Mouse (Mus musculus): ENCODE measurements around the gene Gm9821. TPM values are rescaled to one million over a fixed set of nuclear protein-coding genes. Genes with fewer than 3 reads are reported as not detected.

The Gm9821 gene
- polyA plus RNA-seq (2016; fragmentation: Nextera tagmentation; extraction: Ambion mirVana): 0.28 and 0.59 TPM in 2 replicates

DNA sequence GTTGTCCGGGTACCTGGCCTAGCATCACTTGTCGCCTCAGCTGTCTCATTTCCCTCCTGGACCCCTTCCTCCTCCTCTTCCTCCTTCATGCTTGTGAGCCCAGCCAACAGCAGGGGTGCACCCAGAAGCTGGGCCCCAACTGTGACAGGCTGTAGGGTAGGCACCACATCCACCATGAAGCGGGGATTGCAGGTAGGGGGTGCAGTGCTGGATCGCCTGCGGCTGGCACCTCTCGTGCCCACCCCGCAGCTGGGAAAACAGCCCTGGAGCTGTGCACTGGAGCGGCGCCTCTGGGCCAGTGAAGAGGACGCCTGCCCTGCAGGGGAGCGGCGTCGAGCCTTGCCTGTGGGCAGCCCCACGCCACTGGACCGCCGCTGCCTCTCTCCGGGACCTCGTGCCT, at the start of gene Gm9821:
Gene Gm9821 (plus strand): TSS at position 221 of the 400 bp plus-strand sequence.
- peaks cover 23% of the 10 kb centered on the region for H3K36me3 ChIP-seq
- ATAC-seq (ENCODE audit: insufficient number of reproducible peaks, insufficient read depth, low FRiP score, low TSS enrichment, low read depth): no peak
- peaks cover 52% of the 10 kb centered on the region for H3K4me1 ChIP-seq (replicated peaks)
- WGBS: 91% methylated on average over 18 of the region's 18 CpGs
- H3K27ac ChIP-seq: peak within 1 kb of the TSS; percentile 23; the same call in 1 of the 2 replicates
- no peak within 1 kb of the TSS for H3K4me2 ChIP-seq
- H3K27me3 ChIP-seq: no peaks in the 10 kb centered on the region
- 0 out of 2 replicates have a peak within 1 kb of the TSS, but pooled peaks have one; percentile 37 for H3K9ac ChIP-seq (replicated peaks)
- no peaks in the 10 kb centered on the region for H3K9me3 ChIP-seq
- H3K4me3 ChIP-seq (replicated peaks): no peak within 1 kb of the TSS

DNA sequence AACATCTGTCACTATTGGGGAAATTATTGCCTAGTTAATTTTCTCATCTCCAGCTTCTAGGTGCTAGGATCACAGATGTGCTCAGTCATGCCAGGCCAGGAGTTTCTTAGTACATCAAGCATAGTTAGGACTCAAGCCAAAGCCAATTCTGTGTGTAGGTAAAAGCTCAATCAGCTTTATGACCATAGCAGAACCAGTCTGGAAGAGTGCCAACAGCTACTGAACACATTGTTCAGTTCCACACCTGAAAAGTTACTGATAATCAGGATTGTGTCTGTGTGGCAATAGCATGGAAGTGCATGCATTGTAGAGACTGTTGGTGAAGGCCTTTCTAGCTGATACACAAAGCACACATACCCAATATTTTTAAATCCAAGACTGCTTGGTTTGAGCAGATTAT, 47.5 kb upstream of the Gm9821 start:
- Histone ChIP-seq H3K27me3 (no peaks in the 10 kb centered on the region), H3K4me3 (replicated peaks) (no peak overlapping the region), H3K4me1 (replicated peaks) (no peaks in the 10 kb centered on the region), H3K4me2 (no peak overlapping the region), H3K36me3 (peaks cover 35% of the 10 kb centered on the region; the same call in 1 of the 2 replicates), H3K27ac (no peak overlapping the region), H3K9ac (replicated peaks) (no peak overlapping the region), H3K9me3 (no peaks in the 10 kb centered on the region)
- no peak for ATAC-seq (ENCODE audit: insufficient number of reproducible peaks, insufficient read depth, low FRiP score, low TSS enrichment, low read depth)

DNA sequence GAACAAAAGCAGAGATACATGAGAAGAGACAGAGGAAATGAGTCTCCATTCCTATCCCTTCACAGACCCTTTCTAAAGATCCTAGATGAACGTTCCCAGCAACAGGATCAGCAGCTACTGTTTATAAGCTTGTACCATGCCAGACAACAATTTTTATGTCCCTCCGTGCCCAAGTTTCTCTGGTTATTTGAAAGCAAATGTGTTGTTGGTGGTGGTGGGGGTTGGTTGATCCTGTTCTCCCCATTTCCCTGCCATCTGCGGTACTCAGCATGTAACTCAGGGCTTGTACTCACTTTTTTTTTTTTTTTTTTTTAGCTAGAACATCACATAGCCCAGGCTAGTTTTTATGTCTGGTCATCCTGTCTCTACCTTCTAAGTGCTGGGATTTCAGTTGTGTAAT, 46.4 kb upstream of the Gm9821 start:
- no peak overlapping the region for H3K9ac ChIP-seq (replicated peaks)
- H3K4me1 ChIP-seq (replicated peaks): no peaks in the 10 kb centered on the region
- ATAC-seq (ENCODE audit: insufficient number of reproducible peaks, insufficient read depth, low FRiP score, low TSS enrichment, low read depth): no peak
- H3K4me2 ChIP-seq: no peak overlapping the region
- WGBS: 97% methylated on average over 3 of the region's 3 CpGs
- no peak overlapping the region for H3K27ac ChIP-seq
- peaks cover 37% of the 10 kb centered on the region; the same call in 1 of the 2 replicates for H3K36me3 ChIP-seq
- no peaks in the 10 kb centered on the region for H3K27me3 ChIP-seq
- no peaks in the 10 kb centered on the region for H3K9me3 ChIP-seq
- H3K4me3 ChIP-seq (replicated peaks): no peak overlapping the region

DNA sequence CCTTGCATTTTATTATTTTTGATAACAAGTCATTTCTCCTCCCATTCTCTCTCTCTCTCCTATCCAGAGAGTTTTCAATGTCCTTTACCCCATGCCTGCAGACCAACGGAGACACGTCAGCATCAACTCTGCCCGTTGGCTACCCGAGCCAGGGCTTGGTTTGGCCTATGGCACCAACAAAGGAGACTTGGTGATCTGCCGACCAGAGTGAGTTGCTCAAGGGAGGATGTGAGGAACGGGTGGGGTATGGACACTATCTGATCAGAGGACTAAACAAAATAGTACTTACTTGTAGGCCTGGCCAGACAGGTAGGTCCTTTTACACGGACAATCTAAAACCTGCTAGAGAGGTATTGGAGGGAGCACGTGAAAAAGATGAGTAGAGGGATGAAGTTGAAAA, 45.1 kb upstream of the Gm9821 start:
- Histone ChIP-seq H3K36me3 (peaks cover 40% of the 10 kb centered on the region), H3K9me3 (no peaks in the 10 kb centered on the region), H3K27me3 (no peaks in the 10 kb centered on the region), H3K27ac (no peak overlapping the region), H3K4me3 (replicated peaks) (no peak overlapping the region), H3K4me2 (no peak overlapping the region), H3K9ac (replicated peaks) (no peak overlapping the region), H3K4me1 (replicated peaks) (no peaks in the 10 kb centered on the region)
- no peak for ATAC-seq (ENCODE audit: insufficient number of reproducible peaks, insufficient read depth, low FRiP score, low TSS enrichment, low read depth)
- WGBS: 92% methylated on average over 8 of the region's 8 CpGs

DNA sequence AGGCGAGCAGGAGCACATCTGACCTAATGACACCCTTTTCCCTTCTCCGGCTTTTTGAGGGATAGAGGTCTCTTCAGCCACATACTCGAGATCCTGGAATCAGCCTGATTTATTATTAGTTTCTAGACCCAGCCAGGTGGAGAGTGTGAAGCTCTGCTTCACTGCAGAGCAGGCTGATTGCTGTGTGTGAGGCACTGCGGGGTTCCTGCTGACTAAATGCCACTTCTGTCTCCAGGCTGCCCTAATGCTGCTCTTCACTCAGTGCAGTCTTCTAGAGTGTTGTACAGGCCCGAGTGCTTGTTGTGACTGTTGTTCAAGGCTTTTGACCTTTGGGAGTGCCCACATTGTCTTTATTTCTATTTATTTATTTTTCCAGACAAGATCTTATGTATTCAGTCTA, 43.2 kb upstream of the Gm9821 start:
- ATAC-seq (ENCODE audit: insufficient number of reproducible peaks, insufficient read depth, low FRiP score, low TSS enrichment, low read depth): no peak
- Histone ChIP-seq H3K36me3 (peaks cover 51% of the 10 kb centered on the region), H3K27me3 (no peaks in the 10 kb centered on the region), H3K4me2 (no peak overlapping the region), H3K27ac (no peak overlapping the region), H3K9me3 (no peaks in the 10 kb centered on the region), H3K4me1 (replicated peaks) (no peaks in the 10 kb centered on the region), H3K9ac (replicated peaks) (no peak overlapping the region), H3K4me3 (replicated peaks) (no peak overlapping the region)
- WGBS: 74% methylated on average over 5 of the region's 5 CpGs

DNA sequence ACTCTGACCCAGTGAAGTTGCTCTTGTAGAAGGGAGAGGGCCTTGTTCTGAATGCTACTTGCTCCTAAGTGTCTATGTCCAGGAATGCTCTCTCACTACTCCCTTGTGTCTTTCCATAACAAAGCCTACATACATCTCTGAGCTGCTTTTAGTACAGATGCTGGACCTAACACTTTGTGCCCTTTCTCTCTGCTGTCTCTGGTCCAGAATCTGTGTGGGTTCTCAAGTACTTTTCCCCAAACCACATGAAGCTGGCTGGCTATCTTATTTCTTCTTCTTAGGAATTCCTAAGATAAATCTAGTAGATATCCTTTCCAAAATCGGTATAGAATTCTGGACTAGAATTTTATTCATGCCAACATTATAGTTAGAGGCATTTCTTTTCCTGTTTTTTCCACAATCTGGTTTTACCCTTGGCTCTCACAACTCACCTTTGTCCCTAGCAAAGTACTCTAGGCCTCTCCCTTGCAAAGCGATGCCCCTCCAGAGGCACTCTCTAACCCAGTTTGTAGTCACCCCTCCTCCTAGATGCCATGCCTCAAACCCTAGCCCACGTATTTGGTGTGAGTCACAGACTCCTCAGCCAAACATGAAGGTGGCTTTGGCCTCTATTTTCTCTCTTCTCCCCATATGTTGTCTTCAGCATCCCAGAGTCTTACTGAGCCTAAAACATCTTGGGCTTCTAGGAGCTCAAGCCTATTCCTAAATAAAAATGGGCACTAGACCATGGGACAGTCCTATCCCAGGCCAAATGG, 42.2 kb upstream of the Gm9821 start:
- Histone ChIP-seq H3K36me3 (peaks cover 54% of the 10 kb centered on the region), H3K4me1 (replicated peaks) (no peaks in the 10 kb centered on the region)
- WGBS: 87% methylated on average over 3 of the region's 3 CpGs

DNA sequence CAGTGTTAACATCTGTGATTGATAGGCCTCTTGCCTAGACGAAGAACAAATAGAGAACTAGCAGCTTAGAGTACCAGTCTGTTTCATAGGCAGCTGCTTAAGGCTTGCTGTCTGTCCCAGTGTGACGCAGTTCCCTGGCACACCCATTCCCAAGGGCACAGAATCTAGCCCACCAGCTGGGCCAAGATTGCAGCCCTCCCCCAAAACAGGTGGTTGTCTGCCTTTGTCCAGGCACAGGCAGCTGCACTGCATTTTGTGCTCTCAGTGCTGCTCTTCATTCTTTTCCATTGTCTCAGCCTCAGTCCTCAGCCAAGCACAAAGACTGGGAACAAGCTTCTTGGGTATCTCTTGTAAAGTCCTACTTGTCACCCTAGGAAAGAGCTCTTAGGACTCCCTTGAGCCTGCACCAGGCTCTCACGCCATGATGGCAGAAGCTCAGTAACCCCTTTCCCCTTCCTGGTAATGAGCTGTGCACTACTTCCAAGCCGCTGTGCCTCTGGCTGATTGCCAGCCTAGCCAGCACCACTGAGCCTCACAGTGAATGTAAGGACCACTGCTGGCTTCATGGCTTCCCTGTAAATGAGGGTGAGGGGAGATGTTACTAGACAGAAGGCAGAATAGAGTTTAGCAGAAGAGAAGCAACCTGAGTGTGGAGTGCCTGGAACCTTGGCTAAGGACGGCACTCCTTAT, 40.7 kb upstream of the Gm9821 start:
- ATAC-seq (ENCODE audit: insufficient number of reproducible peaks, insufficient read depth, low FRiP score, low TSS enrichment, low read depth): no peak
- H3K4me2 ChIP-seq: no peak overlapping the region
- peaks cover 64% of the 10 kb centered on the region for H3K36me3 ChIP-seq

More for the DNA sequence above, 42.2 kb upstream of the Gm9821 start:
- ATAC-seq (ENCODE audit: insufficient number of reproducible peaks, insufficient read depth, low FRiP score, low TSS enrichment, low read depth): no peak
- no peaks in the 10 kb centered on the region for H3K9me3 ChIP-seq
- no peak overlapping the region for H3K27ac ChIP-seq
- H3K4me2 ChIP-seq: no peak overlapping the region
- no peaks in the 10 kb centered on the region for H3K27me3 ChIP-seq
- H3K9ac ChIP-seq (replicated peaks): no peak overlapping the region
- no peak overlapping the region for H3K4me3 ChIP-seq (replicated peaks)

DNA sequence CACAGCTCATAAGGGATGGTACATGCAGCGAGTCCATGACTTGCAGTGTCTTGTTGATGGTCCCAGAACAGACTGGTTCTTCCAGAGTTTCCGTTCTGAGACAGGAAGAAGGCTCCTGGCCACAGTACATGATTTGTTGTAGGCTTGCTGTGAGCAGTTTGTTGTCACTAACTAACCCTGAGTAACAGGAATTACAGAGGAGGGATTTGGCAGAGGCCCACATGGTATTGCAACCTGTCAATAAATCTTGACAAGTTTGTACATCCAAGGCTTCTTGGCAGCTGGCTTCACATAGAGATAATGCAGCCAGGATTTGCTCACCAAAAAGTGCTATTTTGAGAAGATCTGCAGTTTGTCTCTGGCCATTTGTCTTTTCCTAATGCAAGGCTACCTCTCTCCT, 39.4 kb upstream of the Gm9821 start:
- peaks cover 69% of the 10 kb centered on the region for H3K36me3 ChIP-seq
- H3K9ac ChIP-seq (replicated peaks): no peak overlapping the region
- no peaks in the 10 kb centered on the region for H3K27me3 ChIP-seq
- no peaks in the 10 kb centered on the region for H3K4me1 ChIP-seq (replicated peaks)
- no peak overlapping the region for H3K4me2 ChIP-seq
- H3K27ac ChIP-seq: no peak overlapping the region
- H3K4me3 ChIP-seq (replicated peaks): no peak overlapping the region
- no peak for ATAC-seq (ENCODE audit: insufficient number of reproducible peaks, insufficient read depth, low FRiP score, low TSS enrichment, low read depth)
- no peaks in the 10 kb centered on the region for H3K9me3 ChIP-seq
- WGBS: 95% methylated on average over 2 of the region's 2 CpGs

More for the DNA sequence above, 40.7 kb upstream of the Gm9821 start:
- Histone ChIP-seq H3K4me3 (replicated peaks) (no peak overlapping the region), H3K27ac (no peak overlapping the region), H3K27me3 (no peaks in the 10 kb centered on the region), H3K4me1 (replicated peaks) (no peaks in the 10 kb centered on the region), H3K9ac (replicated peaks) (no peak overlapping the region), H3K9me3 (no peaks in the 10 kb centered on the region)
- 78% methylated on average over 5 of the region's 5 CpGs for WGBS

DNA sequence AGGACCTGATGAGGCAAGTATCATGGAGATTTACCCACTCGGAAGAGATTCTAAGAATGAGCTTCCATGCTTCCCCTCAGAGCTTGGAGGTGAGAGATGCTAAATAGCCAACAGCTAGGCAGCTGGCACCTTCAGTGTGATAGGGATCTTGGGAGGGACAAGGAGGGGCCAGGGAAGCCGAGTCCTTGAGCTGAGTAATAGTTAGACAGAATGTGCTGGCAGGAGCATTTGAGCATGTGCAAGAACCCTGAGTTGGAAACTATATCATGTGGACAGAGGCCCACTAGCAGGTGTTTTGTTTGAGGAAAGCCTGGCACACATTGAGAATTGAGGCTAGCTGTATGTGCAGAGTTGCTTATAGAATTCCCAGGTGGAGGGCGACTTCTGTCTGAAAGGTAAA, 32.9 kb upstream of the Gm9821 start:
- Histone ChIP-seq H3K4me3 (replicated peaks) (no peak overlapping the region), H3K4me2 (no peak overlapping the region), H3K27me3 (no peaks in the 10 kb centered on the region), H3K9me3 (no peaks in the 10 kb centered on the region), H3K36me3 (peaks cover 96% of the 10 kb centered on the region), H3K9ac (replicated peaks) (no peak overlapping the region), H3K27ac (no peak overlapping the region), H3K4me1 (replicated peaks) (no peaks in the 10 kb centered on the region)
- WGBS: 69% methylated on average over 3 of the region's 3 CpGs
- no peak for ATAC-seq (ENCODE audit: insufficient number of reproducible peaks, insufficient read depth, low FRiP score, low TSS enrichment, low read depth)

DNA sequence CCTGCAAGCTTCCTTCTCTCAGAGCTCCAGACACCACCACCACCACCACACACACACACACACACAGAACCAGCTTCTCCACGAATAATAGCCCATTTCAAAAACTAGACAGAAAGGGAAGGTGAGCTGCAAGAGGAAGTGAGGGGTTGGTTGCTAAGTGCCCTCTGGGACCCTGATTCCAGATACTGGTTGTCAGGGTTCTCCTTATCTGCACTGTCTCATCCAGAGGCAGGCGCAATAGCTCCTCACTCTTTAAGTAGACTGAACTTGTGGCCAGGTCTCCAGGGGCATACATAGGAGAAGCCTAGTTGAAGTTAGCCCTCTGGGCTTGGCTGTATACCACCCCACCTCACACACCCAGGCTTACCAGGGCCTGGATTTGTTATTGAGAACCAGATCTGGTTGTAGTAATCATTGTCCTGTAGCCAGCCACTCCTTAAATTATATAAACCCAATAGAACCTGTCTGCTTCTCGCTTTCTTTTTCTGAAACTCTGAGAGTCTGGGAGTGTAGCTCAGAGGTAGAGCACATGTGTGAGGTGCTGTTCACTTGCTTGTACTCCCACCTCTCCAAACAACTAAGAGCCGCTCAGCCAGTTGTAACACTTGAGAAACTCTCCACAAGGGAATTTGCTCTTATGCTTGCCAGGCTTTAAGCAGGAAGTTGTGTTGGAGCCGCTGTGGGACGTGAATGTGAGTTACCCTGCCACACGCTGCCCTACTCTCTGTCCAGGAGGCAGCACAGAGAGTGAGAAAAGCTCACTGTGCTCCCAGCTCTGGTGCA, 32.0 kb upstream of the Gm9821 start:
- H3K36me3 ChIP-seq: peaks cover 100% of the 10 kb centered on the region
- H3K4me3 ChIP-seq (replicated peaks): no peak overlapping the region
- no peak overlapping the region for H3K27ac ChIP-seq
- H3K9ac ChIP-seq (replicated peaks): no peak overlapping the region
- no peak overlapping the region for H3K4me2 ChIP-seq
- H3K27me3 ChIP-seq: no peaks in the 10 kb centered on the region
- H3K9me3 ChIP-seq: no peaks in the 10 kb centered on the region
- no peak for ATAC-seq (ENCODE audit: insufficient number of reproducible peaks, insufficient read depth, low FRiP score, low TSS enrichment, low read depth)
- no peaks in the 10 kb centered on the region for H3K4me1 ChIP-seq (replicated peaks)
- 92% methylated on average over 7 of the region's 7 CpGs for WGBS

DNA sequence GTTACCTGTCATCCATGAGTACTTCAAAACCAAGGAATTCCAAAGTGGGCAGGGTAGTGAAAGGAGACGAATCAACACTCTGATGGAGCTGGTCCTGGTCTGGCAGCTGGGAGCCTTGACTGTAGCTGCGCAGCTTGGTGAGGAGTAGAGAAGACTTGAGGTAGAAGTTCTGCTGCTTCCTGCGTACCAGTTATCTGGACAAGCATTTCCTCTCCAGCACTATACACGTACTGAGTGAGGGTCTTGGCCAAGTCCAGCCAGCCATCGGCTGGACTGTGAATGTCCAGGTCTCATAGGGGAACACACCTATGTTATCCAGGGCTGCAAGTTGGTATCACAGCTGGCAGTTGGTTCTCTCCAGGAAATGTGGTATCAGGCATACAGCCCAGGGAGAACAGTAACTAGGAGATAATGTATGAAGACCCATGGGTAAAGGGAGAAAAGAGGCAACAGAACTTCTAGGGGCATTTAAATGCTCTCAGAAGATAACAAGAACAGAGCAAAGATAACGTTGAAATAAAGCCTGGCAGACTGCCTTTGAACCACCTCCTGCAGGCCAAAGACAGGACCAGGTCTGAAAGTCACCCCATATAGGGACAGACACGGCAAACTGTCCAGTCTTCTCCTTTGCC, 29.0 kb upstream of the Gm9821 start:
- Histone ChIP-seq H3K27me3 (peaks cover 19% of the 10 kb centered on the region), H3K4me3 (replicated peaks) (no peak overlapping the region), H3K9me3 (no peaks in the 10 kb centered on the region), H3K4me2 (no peak overlapping the region), H3K27ac (no peak overlapping the region), H3K9ac (replicated peaks) (no peak overlapping the region), H3K4me1 (replicated peaks) (peaks cover 4% of the 10 kb centered on the region; the same call in 1 of the 2 replicates), H3K36me3 (peaks cover 81% of the 10 kb centered on the region)
- ATAC-seq (ENCODE audit: insufficient number of reproducible peaks, insufficient read depth, low FRiP score, low TSS enrichment, low read depth): no peak
- 88% methylated on average over 7 of the region's 7 CpGs for WGBS

Data from limb, embryonic 12.5 days (tissue).